Mouse (Mus musculus) forebrain, embryonic 15.5 days (tissue): Measurements from ENCODE around the gene Cmtm3. TPM values are rescaled to one million over a fixed set of nuclear protein-coding genes. Genes with fewer than 3 reads are reported as not detected.

Source experiments
- ATAC-seq: fragments of 200-750 bp; cut with Nextera tagmentation; replicated peaks from 2 replicates; pipeline ENCODE4 v1.8.0; 2017; ENCODE audit warnings: mild to moderate bottlenecking, moderate TSS enrichment, moderate library complexity
- H3K27ac ChIP-seq: fragments of 300-500 bp; sonication (generic); replicated peaks from 2 replicates; pipeline ENCODE4 v1.5.1; 2015; ENCODE audit warnings: mild to moderate bottlenecking, inconsistent platforms
- H3K27me3 ChIP-seq: fragments of 300-500 bp; sonication (generic); 2 replicates; pipeline ENCODE4 v1.6.1; 2015; ENCODE audit warnings: inconsistent platforms
- H3K36me3 ChIP-seq: fragments of 300-500 bp; sonication (generic); 2 replicates; pipeline ENCODE4 v1.6.1; 2015; ENCODE audit warnings: mild to moderate bottlenecking, inconsistent platforms
- H3K4me1 ChIP-seq: fragments of 300-500 bp; sonication (generic); 2 replicates; pipeline ENCODE4 v1.6.1; 2015; ENCODE audit warnings: inconsistent platforms
- H3K4me2 ChIP-seq: fragments of 300-500 bp; sonication (generic); replicated peaks from 2 replicates; pipeline ENCODE4 v1.6.1; 2015; ENCODE audit warnings: mild to moderate bottlenecking, inconsistent platforms
- H3K4me3 ChIP-seq: fragments of 300-500 bp; sonication (generic); 2 replicates; pipeline ENCODE4 v1.5.1; 2015; ENCODE audit warnings: mild to moderate bottlenecking, inconsistent platforms
- H3K9ac ChIP-seq: fragments of 300-500 bp; sonication (generic); replicated peaks from 2 replicates; pipeline ENCODE4 v1.6.1; 2015; ENCODE audit warnings: mild to moderate bottlenecking, inconsistent platforms
- H3K9me3 ChIP-seq: fragments of 300-500 bp; sonication (generic); 2 replicates; pipeline ENCODE4 v1.6.1; 2016; ENCODE audit warnings: inconsistent platforms
- WGBS: fragments of 180-500 bp; shearing (Covaris S2); methylation state at CpG from one replicate; pipeline ENCODE4 v1.1.7; 2015; ENCODE audit warnings: mixed read lengths; 5-methylcytosine and 5-hydroxymethylcytosine counted together
- polyA plus RNA-seq: library from polyadenylated mRNA; unstranded; fragments of >200 nt; fragmentation: Nextera tagmentation; extraction: Ambion mirVana; gene quantifications from 2 replicates; pipeline ENCODE4 v1.2.1, GENCODE M21; 2015

Cmtm3 gene
- polyA plus RNA-seq, 1 experiment from 2014 or later = 34.3 TPM

DNA sequence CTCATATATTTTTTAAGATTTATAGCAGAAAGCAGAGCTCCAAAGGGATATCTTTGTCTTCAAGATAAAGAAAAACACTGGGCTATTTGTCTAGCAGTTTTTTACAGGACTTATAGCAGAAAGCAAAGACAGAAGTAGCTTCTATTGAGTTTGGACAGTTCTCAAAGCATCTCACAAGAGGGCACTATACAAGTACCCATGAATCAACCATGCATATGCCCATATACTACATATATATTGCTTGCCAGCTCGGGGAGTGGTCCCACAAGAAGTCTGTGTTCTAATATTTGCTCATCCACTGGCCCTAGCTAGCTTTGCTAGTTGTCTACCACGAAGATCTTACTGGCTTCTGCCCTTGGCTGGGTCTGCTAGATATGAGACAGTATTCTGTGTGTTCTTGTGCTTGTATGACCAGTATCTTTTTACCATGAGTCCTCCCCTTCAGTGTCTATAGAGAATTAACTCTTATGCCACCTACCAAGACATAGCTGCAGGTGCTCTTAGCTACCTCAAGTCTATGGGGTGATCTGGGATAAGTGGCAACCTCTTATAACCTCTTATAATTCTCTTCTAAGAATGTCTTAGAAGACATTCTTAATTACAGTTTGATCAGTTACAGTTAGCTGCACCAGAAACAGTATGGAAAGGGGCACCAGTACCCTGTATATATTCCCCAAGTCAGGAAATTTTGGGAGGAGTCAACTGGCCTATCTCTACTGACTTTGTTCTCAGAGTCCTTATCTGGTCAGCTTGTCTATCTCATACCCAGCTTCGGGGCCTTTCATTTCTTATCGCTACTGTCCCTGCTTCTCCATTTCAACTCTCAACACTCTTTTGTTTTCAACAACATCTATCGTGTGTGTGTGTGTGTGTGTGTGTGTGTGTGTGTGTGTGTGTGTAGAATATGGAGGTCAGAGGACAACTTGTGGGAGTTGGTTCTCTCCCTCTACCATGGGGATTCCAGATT is 6.3 kb upstream of the Cmtm3 start:
- WGBS = 77% methylated on average over 5 of the region's 5 CpGs

GRCm38 (mm10) chr8:104333786-104334185 is 5.4 kb upstream of the Cmtm3 start:
- Histone ChIP-seq H3K27ac (no peak overlapping the region), H3K4me2 (no peak overlapping the region), H3K9ac (no peak overlapping the region), H3K36me3 (no peaks in the 10 kb centered on the region), H3K4me3 (no peak overlapping the region), H3K27me3 (no peaks in the 10 kb centered on the region), H3K9me3 (no peaks in the 10 kb centered on the region), H3K4me1 (no peaks in the 10 kb centered on the region)
- WGBS = 79% methylated on average over 5 of the region's 5 CpGs
- ATAC-seq = no peak

More for the DNA sequence above, 6.3 kb upstream of the Cmtm3 start:
- H3K9me3 ChIP-seq = no peaks in the 10 kb centered on the region
- no peak for ATAC-seq
- no peak overlapping the region for H3K4me3 ChIP-seq
- no peaks in the 10 kb centered on the region for H3K27me3 ChIP-seq
- H3K9ac ChIP-seq = no peak overlapping the region
- H3K4me2 ChIP-seq = no peak overlapping the region
- H3K27ac ChIP-seq = no peak overlapping the region
- H3K36me3 ChIP-seq = no peaks in the 10 kb centered on the region
- no peaks in the 10 kb centered on the region for H3K4me1 ChIP-seq

DNA sequence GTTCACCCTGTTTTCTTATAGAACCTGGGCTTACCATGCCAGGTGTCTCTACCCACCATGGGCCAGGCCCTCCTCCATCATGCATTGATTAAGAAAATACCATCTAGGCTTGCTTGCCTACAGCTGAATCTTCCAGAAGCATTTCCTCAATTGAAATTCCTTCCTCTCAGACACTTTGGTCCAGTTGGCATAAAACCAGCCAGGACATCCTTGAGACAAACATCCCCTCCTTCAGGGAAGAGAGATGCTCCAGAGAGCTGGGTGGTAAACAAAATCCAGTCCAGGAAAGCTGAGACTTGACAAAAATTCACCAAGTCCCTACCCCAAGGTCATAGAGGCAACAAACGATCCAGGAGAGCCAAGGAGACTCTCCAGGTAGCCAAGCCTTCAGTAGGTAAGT is 5.0 kb upstream of the Cmtm3 start:
- Histone ChIP-seq H3K4me1 (no peaks in the 10 kb centered on the region), H3K27ac (no peak overlapping the region), H3K4me2 (no peak overlapping the region), H3K9me3 (no peaks in the 10 kb centered on the region), H3K4me3 (no peak overlapping the region), H3K9ac (no peak overlapping the region), H3K36me3 (no peaks in the 10 kb centered on the region), H3K27me3 (no peaks in the 10 kb centered on the region)
- WGBS = 76% methylated on average over 1 of the region's 1 CpGs
- no peak for ATAC-seq

GRCm38 (mm10) chr8:104336806-104337205 is 2.4 kb upstream of the Cmtm3 start:
- H3K4me2 ChIP-seq = no peak overlapping the region
- H3K36me3 ChIP-seq = no peaks in the 10 kb centered on the region
- no peak for ATAC-seq
- H3K27me3 ChIP-seq = no peaks in the 10 kb centered on the region
- H3K9ac ChIP-seq = no peak overlapping the region
- no peak overlapping the region for H3K4me3 ChIP-seq
- WGBS = 91% methylated on average over 1 of the region's 1 CpGs
- H3K9me3 ChIP-seq = no peaks in the 10 kb centered on the region
- no peak overlapping the region for H3K27ac ChIP-seq
- peaks cover 16% of the 10 kb centered on the region for H3K4me1 ChIP-seq

GRCm38 (mm10) chr8:104337890-104338289 is 1.3 kb upstream of the Cmtm3 start:
- no peaks in the 10 kb centered on the region for H3K27me3 ChIP-seq
- WGBS = 46% methylated on average over 3 of the region's 3 CpGs
- no peak overlapping the region for H3K4me3 ChIP-seq
- no peaks in the 10 kb centered on the region for H3K36me3 ChIP-seq
- no peaks in the 10 kb centered on the region for H3K9me3 ChIP-seq
- no peak overlapping the region for H3K4me2 ChIP-seq
- no peak for ATAC-seq
- peaks cover 16% of the 10 kb centered on the region for H3K4me1 ChIP-seq
- no peak overlapping the region for H3K27ac ChIP-seq
- H3K9ac ChIP-seq = no peak overlapping the region

- Histone ChIP-seq H3K9ac (peak overlapping the region; percentile 56), H3K4me1 (peaks cover 16% of the 10 kb centered on the region), H3K9me3 (no peaks in the 10 kb centered on the region), H3K27me3 (no peaks in the 10 kb centered on the region), H3K27ac (0 out of 2 replicates have a peak overlapping the region, but pooled peaks have one; percentile 19), H3K4me3 (peak overlapping the region; percentile 61), H3K36me3 (no peaks in the 10 kb centered on the region), H3K4me2 (peak overlapping the region; percentile 81)
- peak; percentile 8 for ATAC-seq
- 4% methylated on average over 6 of the region's 6 CpGs for WGBS
These were observed 698 bp downstream of the Cmtm3 start for GRCm38 (mm10) chr8:104339983-104340232.

DNA sequence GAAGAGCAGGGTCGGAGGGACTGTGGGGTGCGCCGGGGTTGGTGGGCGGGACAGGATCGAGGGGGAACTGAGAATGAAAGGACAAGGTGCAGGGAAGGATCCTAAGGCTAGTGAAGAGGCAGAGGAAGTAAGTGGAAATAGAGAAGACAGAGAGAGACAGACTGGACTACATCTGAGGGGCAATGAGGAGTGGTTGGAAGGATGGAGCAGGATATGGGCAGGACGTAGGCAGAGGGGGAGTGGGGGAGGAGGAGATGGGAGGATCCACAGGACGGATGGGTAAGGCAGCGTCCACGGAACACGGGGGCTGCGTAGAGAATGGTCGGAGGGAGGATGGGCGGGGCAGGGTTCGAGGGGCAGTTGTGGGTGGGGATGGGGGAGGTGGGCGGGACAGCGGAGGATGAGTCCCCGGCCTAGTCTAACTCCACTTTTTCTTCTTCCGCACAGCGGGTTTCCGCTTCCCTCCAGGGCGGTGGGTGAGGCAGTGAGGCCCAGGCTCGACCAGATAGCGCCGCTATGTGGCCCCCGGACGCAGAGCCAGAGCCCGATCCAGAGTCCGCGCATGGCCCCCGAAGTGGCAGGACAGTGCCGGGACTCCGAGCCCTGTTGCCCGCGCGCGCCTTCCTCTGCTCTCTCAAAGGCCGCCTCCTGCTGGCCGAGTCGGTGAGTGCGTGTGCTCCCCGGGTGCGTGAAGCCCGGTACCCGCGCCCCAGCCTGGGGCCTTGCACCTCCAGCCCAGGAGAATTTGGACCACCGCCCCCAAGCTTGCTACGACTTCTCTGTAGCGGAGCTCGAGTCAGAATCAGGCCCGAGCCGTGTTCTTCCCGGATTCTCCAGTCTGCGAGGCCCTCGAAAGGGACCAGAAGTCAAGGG is 1.3 kb downstream of the Cmtm3 start:
- ATAC-seq = peak; percentile 76
- H3K9me3 ChIP-seq = no peaks in the 10 kb centered on the region
- peak overlapping the region; percentile 51 for H3K27ac ChIP-seq
- H3K4me1 ChIP-seq = peaks cover 16% of the 10 kb centered on the region
- WGBS = under 1% methylated on average over 46 of the region's 54 CpGs
- peak overlapping the region; percentile 61 for H3K4me3 ChIP-seq
- H3K27me3 ChIP-seq = no peaks in the 10 kb centered on the region
- H3K4me2 ChIP-seq = peak overlapping the region; percentile 81
- no peaks in the 10 kb centered on the region for H3K36me3 ChIP-seq
- peak overlapping the region; percentile 56 for H3K9ac ChIP-seq

- 0% methylated on average over 24 of the region's 24 CpGs for WGBS
- Histone ChIP-seq H3K27me3 (no peaks in the 10 kb centered on the region), H3K4me3 (peak overlapping the region; percentile 61), H3K36me3 (no peaks in the 10 kb centered on the region), H3K9me3 (no peaks in the 10 kb centered on the region), H3K9ac (peak overlapping the region; percentile 56), H3K27ac (peak overlapping the region; percentile 51), H3K4me1 (peaks cover 16% of the 10 kb centered on the region), H3K4me2 (peak overlapping the region; percentile 81)
- peak; percentile 68 for ATAC-seq
These were observed 1.9 kb downstream of the Cmtm3 start for GRCm38 (mm10) chr8:104341106-104341561.

DNA sequence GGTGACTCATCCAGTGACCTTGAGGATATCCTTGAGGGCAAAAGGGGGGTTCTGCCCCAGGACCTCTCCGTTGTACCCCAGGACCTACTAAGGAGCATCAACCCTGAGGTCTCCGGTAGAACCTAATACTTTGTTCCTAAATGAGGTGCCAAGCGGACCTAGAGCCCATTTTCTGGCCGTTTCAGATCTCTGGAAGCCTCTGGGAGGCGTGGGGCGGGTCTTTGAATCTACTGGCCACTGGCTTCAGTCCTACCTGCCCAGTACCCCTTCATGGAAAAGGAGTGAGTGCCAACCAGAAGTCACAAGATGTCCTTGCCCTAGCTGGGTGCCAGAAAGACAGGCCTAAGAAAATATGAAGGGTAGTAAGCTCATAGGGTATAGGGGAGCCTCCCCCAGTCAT is 2.5 kb downstream of the Cmtm3 start:
- WGBS = 45% methylated on average over 6 of the region's 6 CpGs
- no peak for ATAC-seq
- H3K9ac ChIP-seq = no peak overlapping the region
- H3K4me2 ChIP-seq = peak overlapping the region; percentile 81
- H3K27me3 ChIP-seq = no peaks in the 10 kb centered on the region
- no peak overlapping the region for H3K27ac ChIP-seq
- H3K4me3 ChIP-seq = peak overlapping the region; percentile 61
- H3K9me3 ChIP-seq = no peaks in the 10 kb centered on the region
- H3K36me3 ChIP-seq = no peaks in the 10 kb centered on the region
- peaks cover 16% of the 10 kb centered on the region for H3K4me1 ChIP-seq

DNA sequence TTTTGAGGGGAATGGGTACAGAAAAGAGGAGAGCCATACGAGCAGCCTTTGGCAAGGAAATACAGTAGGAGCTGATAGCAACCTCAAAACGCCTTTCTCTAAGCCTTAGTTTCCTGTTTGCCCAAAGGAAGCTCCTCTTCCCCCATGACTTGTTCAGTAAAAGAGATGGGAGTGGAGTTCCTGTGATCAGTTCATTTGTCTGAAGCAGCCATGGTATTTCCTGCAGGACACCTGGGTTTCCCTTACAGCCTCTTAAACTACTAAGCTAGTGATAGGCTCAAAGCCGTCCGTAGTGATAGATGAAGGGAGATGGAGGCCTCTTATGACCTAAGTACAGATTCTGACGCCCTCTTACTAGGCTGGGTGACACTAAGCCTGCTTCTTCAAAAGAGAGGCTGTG is 3.2 kb downstream of the Cmtm3 start:
- Histone ChIP-seq H3K36me3 (no peaks in the 10 kb centered on the region), H3K4me2 (no peak overlapping the region), H3K27me3 (no peaks in the 10 kb centered on the region), H3K9me3 (no peaks in the 10 kb centered on the region), H3K4me3 (no peak overlapping the region), H3K4me1 (peaks cover 16% of the 10 kb centered on the region), H3K9ac (no peak overlapping the region), H3K27ac (no peak overlapping the region)
- no peak for ATAC-seq
- 88% methylated on average over 5 of the region's 5 CpGs for WGBS

- Histone ChIP-seq H3K27ac (no peak overlapping the region), H3K9me3 (no peaks in the 10 kb centered on the region), H3K4me2 (no peak overlapping the region), H3K27me3 (no peaks in the 10 kb centered on the region), H3K9ac (no peak overlapping the region), H3K4me3 (no peak overlapping the region), H3K36me3 (no peaks in the 10 kb centered on the region; the same call in 1 of the 2 replicates), H3K4me1 (peaks cover 16% of the 10 kb centered on the region)
- 12% methylated on average over 7 of the region's 7 CpGs for WGBS
- peak; percentile 52 for ATAC-seq
These were observed 4.7 kb downstream of the Cmtm3 start for GRCm38 (mm10) chr8:104343957-104344356.

DNA sequence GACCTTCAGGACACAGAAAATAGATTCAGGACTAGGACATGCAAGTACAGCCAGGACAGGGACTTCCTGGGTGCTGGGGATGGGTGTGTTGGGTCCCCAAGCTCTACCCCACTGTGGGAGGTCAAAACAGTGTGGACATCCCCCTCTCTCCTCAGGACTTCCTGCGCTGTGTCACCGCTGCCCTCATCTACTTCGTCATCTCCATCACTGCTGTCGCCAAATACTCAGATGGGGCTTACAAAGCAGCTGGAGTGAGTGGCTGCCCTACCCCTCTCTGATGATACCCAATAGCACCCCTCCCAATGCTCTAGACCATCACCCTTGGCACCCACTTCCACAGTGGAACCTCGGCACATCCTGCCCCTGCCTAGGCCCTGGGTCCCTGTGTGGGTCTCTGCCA is 5.4 kb downstream of the Cmtm3 start:
- ATAC-seq = no peak
- 96% methylated on average over 5 of the region's 5 CpGs for WGBS
- no peak overlapping the region for H3K27ac ChIP-seq
- H3K27me3 ChIP-seq = no peaks in the 10 kb centered on the region
- H3K4me2 ChIP-seq = no peak overlapping the region
- H3K4me3 ChIP-seq = no peak overlapping the region
- H3K9ac ChIP-seq = no peak overlapping the region
- H3K36me3 ChIP-seq = no peaks in the 10 kb centered on the region; the same call in 1 of the 2 replicates
- peaks cover 16% of the 10 kb centered on the region for H3K4me1 ChIP-seq
- no peaks in the 10 kb centered on the region for H3K9me3 ChIP-seq
